Mouse (Mus musculus): ENCODE data around the gene Tgfa.

- no peak for TF ChIP-seq CTCF (IDR thresholded peaks at IDR 0.05; ENCODE audit: borderline replicate concordance, insufficient read depth, low read depth, low read length)
- TF ChIP-seq POLR2A (IDR thresholded peaks at IDR 0.05; ENCODE audit: borderline replicate concordance, insufficient read depth, low read length): no peak
These were observed 76.1 kb downstream of the Tgfa start for GRCm38 (mm10) chr6:86271130-86271529.

Data from cerebellum, adult 2 months (tissue).